Mouse (Mus musculus): ENCODE data around the gene D8Ertd738e. TPM values are rescaled to one million over a fixed set of nuclear protein-coding genes. Genes with fewer than 3 reads are reported as not detected.

D8Ertd738e gene
- polyA plus RNA-seq, 1 experiment from 2014 or later = 227 TPM

GRCm38 (mm10) chr8:84198871-84199270, 50.6 kb downstream of the D8Ertd738e start:
- CTCF ChIA-PET = interaction anchor here (1.4 kb wide), 1 partner anchor 13 kb away, joined by 3 read pairs; no protein-coding TSS in a partner anchor

GRCm38 (mm10) chr8:84197922-84198774, 51.4 kb downstream of the D8Ertd738e start:
- no peak for TF ChIP-seq CTCF (IDR thresholded peaks at IDR 0.05)
- POLR2A ChIA-PET = no interaction called here
- in situ Hi-C loops (cut with MboI; ENCODE audit: low pct_unique_long_range_greater_than_20kb) = no loop called here

More at GRCm38 (mm10) chr8:84198871-84199270, 50.6 kb downstream of the D8Ertd738e start:
- ATAC-seq (no peak), DNase-seq (ENCODE audit: low read depth, low spot score) (no peak)
- TF ChIP-seq CTCF (IDR thresholded peaks at IDR 0.05) = no peak
- no peaks in the 10 kb centered on the region for H3K27me3 ChIP-seq
- in situ Hi-C loops (cut with MboI; ENCODE audit: low pct_unique_long_range_greater_than_20kb) = no loop called here
- POLR2A ChIA-PET = no interaction called here

GRCm38 (mm10) chr8:84197141-84197921, 52.2 kb downstream of the D8Ertd738e start:
- CTCF ChIA-PET = interaction anchor here (1.3 kb wide), 1 partner anchor 13 kb away, joined by 3 read pairs; no protein-coding TSS in a partner anchor
- ATAC-seq (no peak), DNase-seq (ENCODE audit: low read depth, low spot score) (no peak)
- no peaks in the 10 kb centered on the region for H3K27me3 ChIP-seq
- in situ Hi-C loops (cut with MboI; ENCODE audit: low pct_unique_long_range_greater_than_20kb) = no loop called here
- POLR2A ChIA-PET = no interaction called here
- TF ChIP-seq CTCF (IDR thresholded peaks at IDR 0.05) = no peak

More at GRCm38 (mm10) chr8:84197922-84198774, 51.4 kb downstream of the D8Ertd738e start:
- CTCF ChIA-PET = interaction anchor here (1.3 kb wide), 1 partner anchor 12 kb away, joined by 3 read pairs; no protein-coding TSS in a partner anchor
- no peak for ATAC-seq
- DNase-seq (ENCODE audit: low read depth, low spot score) = no peak
- no peaks in the 10 kb centered on the region for H3K27me3 ChIP-seq

Other genes with a start within 250 kb of the D8Ertd738e start
- gene 1700067K01Rik, start 248.2 kb downstream of the D8Ertd738e start, polyA plus RNA-seq (2021) = 1.3 TPM
- 4.9 TPM for gene 2210011C24Rik, start 237.5 kb downstream of the D8Ertd738e start, polyA plus RNA-seq (2021)
- 48.0 TPM for gene Palm3, start 228.2 kb downstream of the D8Ertd738e start, polyA plus RNA-seq (2021)
- gene Il27ra, start 207.1 kb downstream of the D8Ertd738e start, polyA plus RNA-seq (2021) = 0.18 TPM
- gene Rln3, start 204.7 kb downstream of the D8Ertd738e start, polyA plus RNA-seq (2021) = not detected
- gene Gm10643, start 184.6 kb downstream of the D8Ertd738e start, polyA plus RNA-seq (2021) = 3.1 TPM
- gene Rfx1, start 182.9 kb downstream of the D8Ertd738e start, polyA plus RNA-seq (2021) = 14.2 TPM
- gene Dcaf15, start 145.0 kb downstream of the D8Ertd738e start, polyA plus RNA-seq (2021) = 30.1 TPM
- gene Podnl1, start 123.7 kb downstream of the D8Ertd738e start, polyA plus RNA-seq (2021) = 4.9 TPM
- 54.7 TPM for gene Cc2d1a, start 101.8 kb downstream of the D8Ertd738e start, polyA plus RNA-seq (2021)
- 3.9 TPM for gene 4930432K21Rik, start 101.7 kb downstream of the D8Ertd738e start, polyA plus RNA-seq (2021)
- 0.81 TPM for gene Nanos3, start 64.5 kb downstream of the D8Ertd738e start, polyA plus RNA-seq (2021)
- gene Zswim4, start 12.7 kb downstream of the D8Ertd738e start, polyA plus RNA-seq (2021) = 22.4 TPM
- 49.0 TPM for gene Mri1, start 7.6 kb upstream of the D8Ertd738e start, polyA plus RNA-seq (2021)
- 21.3 TPM for gene Ccdc130, start 20.7 kb upstream of the D8Ertd738e start, polyA plus RNA-seq (2021)
- gene Cacna1a, start 138.7 kb upstream of the D8Ertd738e start, polyA plus RNA-seq (2021) = 1.3 TPM

Data from Patski (cell line).